Mouse (Mus musculus): Measurements from ENCODE around the gene Rbfox3.

Rbfox3 gene

DNA sequence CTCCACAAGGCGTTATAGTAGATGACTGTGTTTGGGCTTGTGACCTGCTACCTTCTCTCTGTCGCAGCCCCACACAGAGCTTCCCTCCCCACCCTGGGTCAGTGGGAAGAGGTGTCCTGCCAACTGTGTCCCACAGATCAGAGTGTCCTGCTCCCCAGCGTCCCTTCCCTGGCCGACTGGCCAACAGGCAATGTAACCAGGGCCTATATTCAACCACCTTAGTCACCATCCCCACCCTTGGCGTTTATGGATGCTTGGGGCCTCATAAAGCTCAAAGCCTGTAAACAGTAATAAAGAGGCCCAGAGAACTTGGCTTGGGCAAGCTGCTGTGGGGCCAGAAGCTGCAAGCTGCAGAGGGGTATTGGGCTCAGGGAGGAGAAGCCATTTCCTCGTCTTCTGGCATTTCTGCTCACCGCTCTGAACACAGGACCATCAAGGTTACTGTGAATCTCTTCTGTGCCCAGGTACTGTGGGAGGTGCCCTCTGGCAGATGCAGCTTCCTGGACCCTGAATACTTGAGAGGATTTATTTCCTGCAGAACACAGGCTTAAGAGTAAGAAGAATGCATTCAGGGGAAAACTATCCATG lies 435.8 kb downstream of the Rbfox3 start:
- DNase-seq (ENCODE audit: low spot score): no peak

DNA sequence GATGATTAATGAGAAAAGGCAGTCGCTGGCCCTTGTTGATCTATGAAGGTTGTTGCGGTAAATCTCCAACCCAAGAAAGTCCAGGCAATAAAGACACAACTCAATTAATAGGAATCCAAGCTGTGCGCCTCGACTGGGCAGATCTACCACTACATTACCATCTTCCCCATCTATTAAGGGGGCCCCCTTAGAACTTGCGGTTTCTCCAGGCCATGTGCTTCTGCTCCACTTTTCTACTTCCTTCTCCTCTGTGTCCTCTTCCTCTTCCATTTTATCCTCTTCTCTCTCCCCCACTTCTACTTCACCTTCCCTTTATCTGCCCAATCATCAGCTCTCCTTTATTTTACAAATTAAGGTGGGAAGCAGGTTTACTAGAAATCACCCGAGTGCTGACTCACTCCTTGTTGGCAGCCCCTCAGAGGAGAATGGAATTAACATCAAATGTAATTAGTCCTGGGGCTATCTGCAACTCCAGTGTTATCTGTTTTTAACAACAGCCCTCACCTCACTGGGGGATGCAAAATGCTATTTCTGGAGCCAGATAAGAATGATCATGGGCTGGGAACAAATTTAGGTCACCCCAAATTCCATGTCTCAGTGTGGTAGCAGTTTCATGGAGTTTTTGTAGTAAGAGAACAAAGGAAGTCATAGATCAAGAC lies 437.4 kb downstream of the Rbfox3 start:
- no peak for DNase-seq (ENCODE audit: low spot score)

DNA sequence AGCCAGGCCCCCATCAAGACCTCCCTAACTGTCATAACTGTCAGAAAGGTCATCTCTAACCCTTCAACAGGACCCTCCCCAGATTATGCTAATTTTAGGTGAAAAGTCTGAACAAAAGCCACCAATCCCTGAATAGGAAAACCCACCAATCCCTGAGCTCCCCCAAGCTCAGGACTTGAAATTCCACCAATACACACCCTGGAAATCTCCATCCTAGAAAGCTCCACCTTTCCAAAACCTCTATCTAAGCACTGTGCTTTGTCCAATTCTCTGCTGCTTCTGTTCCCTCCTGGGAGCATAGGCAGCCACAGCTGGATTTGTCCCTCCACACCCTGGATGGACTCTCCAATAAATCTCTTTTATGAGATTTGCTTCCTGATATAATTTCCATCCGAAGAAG lies 438.2 kb downstream of the Rbfox3 start:
- no peak for DNase-seq (ENCODE audit: low spot score)

DNA sequence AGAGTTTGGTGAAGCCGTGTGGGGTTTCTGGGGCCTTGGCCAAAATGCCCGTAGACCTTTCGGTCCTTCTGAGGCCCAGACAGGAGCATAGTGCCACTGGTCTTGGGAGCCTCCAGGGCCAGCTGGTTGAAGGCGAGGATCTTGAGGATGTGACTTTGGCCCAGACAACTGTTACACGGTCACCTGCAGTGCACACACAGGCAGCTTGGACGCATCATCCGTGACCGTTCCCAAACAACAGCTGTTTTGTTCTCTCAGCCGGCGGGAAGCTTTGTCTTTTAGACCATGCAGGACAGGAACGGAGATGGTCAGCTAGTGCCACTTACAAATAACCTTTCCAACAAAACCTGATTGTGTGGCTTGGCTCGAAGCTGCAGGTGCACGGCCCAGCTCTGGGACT lies 439.7 kb downstream of the Rbfox3 start:
- DNase-seq (ENCODE audit: low spot score): no peak

DNA sequence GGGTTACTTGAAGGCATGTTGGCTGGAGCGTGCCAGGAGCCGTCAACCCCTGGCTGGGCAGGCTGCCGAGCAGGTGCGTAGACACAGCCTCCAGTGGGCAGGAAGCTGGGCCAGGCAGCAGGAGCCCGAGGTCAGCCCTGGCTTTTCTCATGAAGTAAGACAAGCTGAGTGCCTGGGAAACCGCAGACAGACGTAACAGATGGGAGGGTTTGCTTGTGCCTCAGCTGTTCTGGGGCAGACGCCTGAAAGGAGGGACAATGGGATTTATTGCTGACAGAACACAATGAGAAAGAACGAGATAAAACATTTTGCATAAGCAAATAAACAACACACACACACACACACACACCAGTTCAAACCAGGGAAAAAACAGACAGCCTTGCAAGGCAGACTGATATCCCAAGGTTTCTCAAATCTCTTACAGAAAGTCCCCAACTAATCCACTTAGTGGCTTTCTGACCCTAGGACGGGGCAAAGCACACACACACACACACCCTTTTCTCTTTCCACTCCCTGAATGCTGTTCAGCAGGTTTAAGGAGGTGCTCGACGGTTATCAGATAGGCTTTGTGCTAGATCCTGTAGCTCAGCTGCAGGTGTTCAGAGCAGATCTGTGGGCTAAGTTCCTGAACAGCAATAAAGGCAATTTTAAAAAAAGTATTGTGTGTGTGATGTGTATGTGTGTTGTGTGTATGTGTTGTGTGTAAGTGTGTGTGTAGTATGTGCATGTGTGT lies 441.0 kb downstream of the Rbfox3 start:
- DNase-seq (ENCODE audit: low spot score): peak; percentile 85

DNA sequence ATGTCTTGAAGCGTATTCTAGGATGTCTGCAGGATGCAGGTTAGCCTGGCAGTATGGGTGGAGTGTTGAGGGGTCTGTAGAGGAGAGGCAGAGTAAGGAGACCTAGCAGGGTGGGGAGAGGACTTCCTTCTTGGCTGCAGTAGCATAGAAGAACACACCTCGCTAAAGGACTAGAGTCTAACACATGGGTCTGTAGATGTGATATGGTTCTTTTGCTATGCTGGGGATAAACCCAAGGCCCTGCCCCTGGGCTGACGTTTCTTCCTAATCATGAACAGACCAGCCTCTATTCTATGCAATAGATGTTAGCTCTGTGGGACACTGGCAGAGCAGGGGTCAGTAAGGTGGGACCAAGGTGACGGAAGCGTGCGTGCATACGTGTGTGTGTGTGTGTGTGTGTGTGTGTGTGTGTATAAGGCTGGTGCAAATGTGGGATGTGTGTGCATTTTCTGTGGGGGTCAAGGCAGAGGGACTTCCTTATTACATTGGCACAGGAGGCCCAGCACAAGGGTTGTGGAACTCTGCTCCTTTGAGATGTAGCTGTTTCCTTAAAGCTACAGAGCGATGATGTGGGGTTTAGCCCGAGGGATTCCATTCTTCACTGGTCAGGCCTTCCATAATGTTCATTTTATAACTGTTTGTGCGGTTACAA lies 441.8 kb downstream of the Rbfox3 start:
- DNase-seq (ENCODE audit: low spot score): no peak

DNA sequence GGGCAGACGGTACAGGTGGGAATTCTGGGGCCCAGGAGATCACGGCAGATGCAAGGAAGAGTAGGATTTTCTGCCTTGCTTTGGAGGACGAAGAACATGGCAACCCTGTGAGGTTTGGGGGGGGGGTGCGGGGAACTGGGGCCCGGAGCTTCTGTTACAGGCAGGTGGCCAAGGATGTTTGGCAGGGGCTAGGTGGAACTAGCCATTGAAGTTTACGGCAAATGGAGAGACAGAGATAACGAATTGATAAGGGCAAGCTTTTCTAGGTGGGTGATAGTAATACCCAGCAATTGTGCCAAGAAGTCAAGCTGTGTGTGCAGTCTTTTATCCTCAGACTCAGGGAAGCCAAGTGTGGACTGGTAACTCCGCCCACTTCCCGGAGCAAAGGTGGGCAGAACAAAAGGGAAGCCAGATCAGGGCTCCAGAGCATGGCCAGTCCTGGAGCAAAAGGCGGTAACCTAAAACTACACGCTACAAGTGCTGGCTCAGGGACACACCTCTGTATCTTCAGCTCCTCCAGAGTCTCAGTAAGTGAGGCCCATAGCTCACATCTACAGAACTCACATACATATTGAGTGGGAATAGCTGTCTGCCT lies 443.9 kb downstream of the Rbfox3 start:
- DNase-seq (ENCODE audit: low spot score): no peak

DNA sequence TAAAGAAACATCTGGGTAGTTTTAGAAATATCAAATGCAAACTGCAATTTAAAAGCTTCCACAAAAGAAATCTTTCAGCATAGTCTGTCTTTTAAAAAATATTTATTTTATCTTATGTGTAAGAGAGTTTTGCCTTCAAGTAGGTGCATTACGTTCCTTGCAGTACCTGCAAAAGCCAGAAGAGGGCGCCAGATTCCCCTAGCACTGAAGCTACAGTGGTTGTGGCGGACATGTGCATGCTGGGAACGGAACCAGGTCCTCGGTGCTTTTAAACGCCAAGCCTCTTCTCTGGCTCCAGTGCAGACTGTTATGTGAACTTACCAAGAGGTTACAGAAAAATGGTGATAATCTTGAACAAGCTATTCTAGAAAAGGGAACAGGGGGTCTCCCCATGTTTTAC lies 451.1 kb downstream of the Rbfox3 start:
- no peak for DNase-seq (ENCODE audit: low spot score)

DNA sequence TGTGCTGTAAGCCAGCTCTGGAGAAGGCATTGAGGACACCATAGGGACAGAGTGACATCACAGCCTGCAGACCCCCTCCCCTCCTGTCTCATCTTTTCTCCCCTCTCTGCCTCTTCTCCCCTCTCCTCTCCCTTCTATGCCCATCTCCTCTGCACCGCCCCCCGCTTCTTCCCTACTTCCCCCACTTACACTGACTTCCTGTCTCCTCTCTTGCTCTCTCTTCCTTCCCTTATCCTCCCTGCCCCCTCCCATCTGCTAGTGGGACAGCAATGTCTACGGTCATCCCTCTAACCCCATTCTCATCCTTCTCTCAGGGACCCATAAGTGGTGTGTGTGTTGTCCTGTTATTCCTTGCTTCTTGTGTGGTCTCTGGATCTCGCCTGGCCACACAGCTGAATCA lies 451.9 kb downstream of the Rbfox3 start:
- no peak for DNase-seq (ENCODE audit: low spot score)

DNA sequence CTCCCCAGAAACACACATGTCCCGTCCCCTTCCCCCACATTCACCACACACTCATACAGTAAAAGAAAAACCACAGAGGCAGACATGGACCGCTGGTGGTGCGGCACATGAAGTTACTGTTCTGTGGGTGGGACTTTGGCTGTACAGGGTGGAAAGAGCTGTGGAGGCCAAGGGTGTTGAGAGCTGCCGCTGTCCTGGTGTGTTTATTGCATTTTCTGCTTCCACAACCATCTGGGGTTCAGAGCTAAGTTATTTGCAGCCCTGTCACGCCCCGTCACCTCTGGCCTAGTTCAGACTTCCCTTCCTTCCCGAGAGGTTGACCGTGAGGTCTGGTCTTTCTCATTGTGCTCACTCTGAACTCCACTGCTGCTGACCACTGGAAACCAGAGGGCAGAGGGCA lies 452.3 kb downstream of the Rbfox3 start:
- peak; percentile 52 for DNase-seq (ENCODE audit: low spot score)

DNA sequence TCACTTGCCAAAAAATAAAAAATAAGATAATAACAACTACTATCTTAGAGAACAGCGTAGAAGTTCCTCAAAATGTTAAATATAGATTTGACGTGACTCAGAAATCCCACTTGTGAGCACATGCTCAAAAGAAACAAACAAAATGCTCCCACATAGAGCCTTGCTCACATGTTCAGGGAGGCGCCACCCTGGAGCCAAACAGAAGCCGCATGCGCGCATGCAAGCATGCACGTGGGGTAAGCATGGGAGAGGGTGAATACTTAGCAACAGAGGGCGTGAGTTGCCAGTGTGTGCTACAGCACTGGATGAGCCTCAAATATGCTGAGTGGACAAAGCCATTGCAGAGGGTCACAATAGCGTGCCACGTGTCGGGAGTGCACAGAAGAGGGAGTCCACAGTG lies 454.5 kb downstream of the Rbfox3 start:
- no peak for DNase-seq (ENCODE audit: low spot score)

DNA sequence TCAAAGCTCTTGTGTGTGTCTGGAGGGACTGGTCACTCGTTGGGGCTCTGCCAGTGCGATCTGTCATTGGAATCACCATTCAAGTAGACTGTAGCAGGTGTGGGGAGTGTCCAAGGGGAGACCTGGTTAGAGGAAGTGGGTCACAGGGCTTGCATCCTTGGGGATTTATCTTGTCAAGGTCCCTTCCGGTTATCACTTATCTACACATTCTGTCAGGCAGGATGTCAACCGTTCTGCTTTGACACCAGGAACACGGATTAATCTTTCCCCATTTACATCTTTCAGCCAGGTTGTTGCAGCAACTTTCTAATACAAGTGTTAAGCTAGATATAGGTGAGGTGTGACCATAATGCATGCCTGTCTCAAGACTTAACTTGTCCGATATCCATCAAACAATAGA lies 455.6 kb downstream of the Rbfox3 start:
- no peak for DNase-seq (ENCODE audit: low spot score)

DNA sequence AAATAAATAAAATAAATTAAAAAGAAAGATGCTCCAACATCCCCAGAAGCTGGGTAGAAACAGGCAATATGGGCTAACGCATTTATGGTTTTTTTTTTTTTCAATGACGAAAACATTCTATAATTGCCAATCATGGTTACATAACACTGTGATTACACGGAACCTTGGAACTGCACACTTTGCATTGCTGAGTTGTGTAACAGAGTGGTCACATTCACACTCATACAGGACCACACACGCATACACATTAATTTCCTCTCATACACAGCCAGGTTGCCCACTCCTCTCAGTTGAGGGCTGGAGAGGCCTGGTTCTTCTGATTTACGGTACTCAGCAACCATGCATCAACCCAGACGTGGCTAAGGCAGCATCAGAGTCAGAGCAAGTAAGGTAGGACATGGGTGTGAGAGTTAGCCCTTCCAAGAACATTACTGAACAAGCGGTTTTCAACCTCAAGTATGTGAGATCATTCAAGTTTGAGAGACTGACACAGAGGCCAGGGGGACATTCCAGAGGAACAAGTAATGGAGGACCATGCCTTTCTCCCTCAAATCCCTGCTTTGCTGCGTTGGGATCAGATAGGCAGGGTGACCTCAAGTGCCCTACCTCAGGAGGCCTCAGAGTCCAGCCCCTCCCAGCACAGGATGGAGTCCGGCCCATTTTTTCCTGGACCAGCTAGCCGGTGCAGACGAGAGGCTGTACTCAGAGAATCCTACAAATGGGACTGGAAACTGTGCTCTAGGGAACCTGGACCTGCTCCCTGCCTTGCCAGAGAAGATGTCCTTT lies 457.3 kb downstream of the Rbfox3 start:
- no peak for DNase-seq (ENCODE audit: low spot score)

DNA sequence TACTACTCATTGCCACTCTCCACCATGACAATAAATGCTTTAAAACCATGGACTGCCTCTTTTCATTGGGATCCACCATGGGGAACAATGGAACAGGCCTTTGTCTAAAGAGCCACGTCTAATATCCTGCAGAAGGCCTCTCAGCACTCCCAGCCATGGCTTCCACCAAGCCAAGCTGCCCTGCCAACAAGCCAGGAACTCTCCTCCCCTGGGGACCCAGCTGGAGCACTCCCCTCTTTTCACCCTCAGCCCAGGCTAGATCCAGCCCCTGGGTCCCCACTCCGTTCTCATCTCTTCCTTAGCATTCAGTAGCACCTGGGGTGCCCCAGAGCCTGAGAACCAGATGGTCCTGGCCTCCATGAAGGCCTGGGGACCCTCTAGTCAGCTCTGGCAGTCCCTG lies 458.4 kb downstream of the Rbfox3 start:
- DNase-seq (ENCODE audit: low spot score): no peak

DNA sequence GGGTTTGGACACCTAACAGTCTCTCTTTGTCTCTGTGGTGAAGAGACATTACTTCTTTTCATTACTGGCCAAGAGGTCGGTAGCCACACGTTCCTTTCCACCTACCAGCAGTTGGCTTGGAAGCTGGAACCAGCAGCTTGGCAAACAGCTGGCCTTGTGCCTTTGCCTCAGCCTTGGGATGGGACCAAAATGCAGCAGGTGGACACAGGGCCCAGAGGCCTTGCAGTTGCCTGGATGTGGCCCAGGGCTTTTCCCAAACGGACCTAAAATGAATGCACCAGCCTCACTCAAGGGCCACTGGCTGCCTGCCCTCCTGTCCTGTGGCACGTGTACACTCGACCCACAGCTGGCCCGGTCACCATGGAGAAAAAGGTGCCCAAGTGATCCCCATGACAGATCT lies 460.2 kb downstream of the Rbfox3 start:
- DNase-seq (ENCODE audit: low spot score): no peak

DNA sequence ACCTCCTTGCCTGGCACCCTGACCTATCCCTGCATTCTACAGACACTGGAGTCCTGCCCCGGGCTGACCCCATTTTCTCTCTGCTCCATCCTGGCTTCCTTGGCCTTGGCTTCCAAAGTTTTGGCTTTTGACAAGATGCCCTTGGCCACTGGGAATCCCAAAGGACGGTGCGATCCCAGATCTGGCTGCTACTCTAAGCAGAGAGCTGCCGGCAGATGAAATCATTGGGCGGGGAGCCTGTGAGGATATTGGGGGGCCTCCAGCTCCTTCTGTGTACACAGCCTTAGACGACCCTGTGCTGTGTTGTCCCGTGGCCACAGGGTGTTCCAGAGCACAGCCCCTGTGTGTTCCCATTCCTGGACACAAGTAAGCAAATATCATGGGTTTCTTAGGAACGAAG lies 463.0 kb downstream of the Rbfox3 start:
- DNase-seq (ENCODE audit: low spot score): no peak

DNA sequence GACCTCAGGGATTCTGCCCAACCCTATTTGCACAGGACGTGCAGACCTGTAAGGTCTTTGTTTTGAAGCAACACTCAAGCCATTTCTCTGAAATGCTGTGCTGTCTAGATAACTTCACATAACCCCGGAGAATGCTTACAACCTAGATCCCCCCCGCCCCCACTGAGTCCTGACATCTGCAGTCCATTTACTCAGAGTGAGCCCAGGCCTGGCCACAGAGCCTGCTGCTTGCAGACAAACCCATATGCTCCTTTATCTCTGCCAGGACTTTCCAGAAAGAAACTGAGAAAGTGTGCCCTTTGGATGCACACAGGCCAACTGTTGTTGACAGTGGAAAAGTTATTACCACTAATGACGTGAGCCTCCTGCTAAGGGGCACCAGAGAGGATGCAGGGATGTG lies 464.1 kb downstream of the Rbfox3 start:
- DNase-seq (ENCODE audit: low spot score): no peak

DNA sequence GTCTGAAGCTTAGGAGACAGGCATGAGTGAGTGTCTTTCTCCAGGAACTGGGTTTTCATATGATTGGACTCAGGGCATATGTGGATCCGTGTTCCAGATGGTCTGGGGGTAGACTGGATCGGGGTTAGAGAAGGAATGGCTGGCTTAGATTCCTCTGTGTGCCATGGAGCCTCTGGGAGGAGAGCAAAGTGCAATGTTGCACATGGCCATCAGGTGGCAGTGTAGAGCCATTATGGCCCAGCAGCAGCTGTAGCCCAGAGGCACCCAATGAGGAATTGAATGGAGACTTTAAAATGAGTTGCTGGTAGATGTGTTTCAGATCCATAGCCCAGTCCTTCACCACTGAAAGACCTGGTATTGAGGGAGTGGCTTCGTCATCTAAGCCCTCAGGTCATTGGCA lies 465.6 kb downstream of the Rbfox3 start:
- DNase-seq (ENCODE audit: low spot score): peak; percentile 76

DNA sequence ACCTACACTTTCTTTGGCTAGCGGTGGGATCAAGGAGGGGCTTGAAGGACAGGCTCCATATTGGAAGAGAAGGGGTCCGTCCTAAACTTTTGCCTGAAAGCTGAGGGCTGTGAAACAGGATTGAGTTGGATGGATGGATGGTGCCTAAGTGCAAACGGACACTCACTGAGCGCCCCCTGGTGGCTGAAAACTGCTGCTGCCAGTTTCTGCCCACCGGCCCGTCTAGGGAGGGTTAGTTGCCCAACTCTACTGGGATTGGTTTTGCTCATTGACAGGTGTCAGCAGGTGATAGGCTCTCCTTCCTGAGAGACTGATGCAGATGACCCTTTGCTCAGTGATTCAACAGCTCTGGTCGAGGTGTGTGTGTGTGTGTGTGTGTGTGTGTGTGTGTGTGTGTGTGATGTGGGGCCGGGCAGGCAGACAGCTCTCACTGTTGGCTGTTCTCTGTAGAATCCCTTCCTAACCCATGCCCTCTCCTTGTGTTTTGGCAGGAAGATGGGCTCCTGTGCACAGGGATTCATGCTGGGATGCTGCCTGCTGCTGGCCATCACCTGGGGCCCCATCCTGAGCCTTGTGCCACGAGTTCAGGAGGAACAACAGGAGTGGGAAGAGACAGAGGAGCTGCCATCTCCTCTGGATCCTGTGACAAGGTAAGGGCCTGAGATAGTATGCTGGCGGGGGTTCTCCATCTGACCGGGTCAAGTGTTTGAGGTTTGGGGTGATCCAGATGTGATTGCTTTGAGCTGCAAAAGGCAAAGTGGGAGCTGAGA lies 468.0 kb downstream of the Rbfox3 start:
- peak; percentile 76 for DNase-seq (ENCODE audit: low spot score)

DNA sequence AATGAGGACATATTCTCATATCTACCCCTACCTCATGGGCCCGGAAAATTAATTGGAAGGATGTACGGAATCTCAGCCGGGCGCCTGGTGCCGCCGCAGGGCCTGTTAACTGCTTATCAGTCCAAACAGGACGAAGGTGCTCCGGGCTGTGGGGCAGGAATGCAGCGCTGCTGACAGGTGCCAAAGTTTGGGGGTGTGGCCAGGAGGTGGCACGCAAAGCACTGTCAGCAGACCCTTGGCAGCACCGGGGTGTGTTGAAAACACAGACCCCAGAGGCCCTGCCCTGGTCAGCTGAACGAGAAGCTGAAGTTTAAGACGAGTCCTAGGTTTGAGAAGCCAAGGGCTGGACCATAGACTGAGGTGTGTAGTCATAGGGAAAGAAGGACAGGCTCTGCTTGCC lies 468.7 kb downstream of the Rbfox3 start:
- no peak for DNase-seq (ENCODE audit: low spot score)
